Mouse (Mus musculus) MN1 (cell line): ENCODE measurements around the gene Grk5.
A peak's percentile ranks its signal among the peaks of the same experiment; 100 is the strongest.
"Not testable (repeated sequence)": the region's sequence is repeated elsewhere in the genome, so short reads cannot be mapped to it uniquely, and the experiment has no call there.

Experiments
- DNase-seq: peaks from one replicate; pipeline ENCODE4 v3.0.0-alpha.2; 2016; ENCODE audit warnings: low spot score

Grk5 gene

DNA sequence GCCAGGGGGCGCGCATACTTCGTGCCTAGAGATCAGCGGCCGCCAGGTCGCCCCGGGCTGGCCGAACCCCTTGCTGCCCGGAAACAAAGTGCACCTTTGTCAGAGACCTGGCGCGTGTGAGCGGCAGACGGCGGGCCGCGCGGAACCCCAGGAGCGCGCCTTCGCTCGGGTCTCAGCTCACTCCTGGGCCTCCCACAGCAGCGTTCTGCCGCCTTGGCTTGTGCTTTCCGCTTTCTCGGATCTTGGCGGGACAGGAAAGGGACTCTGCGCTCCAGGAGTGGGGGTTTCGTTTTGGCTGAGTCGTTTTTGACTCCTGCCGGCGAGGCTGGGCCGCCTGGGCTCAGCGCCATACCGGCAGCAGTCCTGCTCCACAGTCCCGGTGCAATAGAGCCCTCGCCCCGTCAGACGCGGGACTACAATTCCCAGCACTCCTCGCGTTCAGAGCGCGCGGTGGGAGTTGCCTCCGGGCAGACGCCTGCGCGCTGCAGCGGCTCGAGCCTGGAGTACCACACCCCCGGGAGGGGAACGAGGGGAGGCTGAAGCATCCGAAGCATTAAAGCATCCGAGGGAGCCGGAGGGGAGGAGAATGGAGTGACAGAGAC is at the start of gene Grk5:
Gene Grk5 (plus strand): TSS at position 36 of the 602 bp plus-strand sequence.
- DNase-seq: peak; percentile 96

- DNase-seq: no peak
These were observed 46.2 kb upstream of the Grk5 start for GRCm38 (mm10) chr19:60843324-60843723.

GRCm38 (mm10) chr19:60845731-60846130 is 43.8 kb upstream of the Grk5 start:
- no peak for DNase-seq

- DNase-seq: peak; percentile 81
These were observed 28.5 kb upstream of the Grk5 start, which contains the start of gene Sfxn4 for GRCm38 (mm10) chr19:60860868-60861700. Gene Sfxn4, minus strand, starts transcription at chr19:60861479.

GRCm38 (mm10) chr19:60866169-60866568 is 23.4 kb upstream of the Grk5 start:
- DNase-seq: not testable (repeated sequence)

GRCm38 (mm10) chr19:60870489-60870888 is 19.1 kb upstream of the Grk5 start:
- no peak for DNase-seq

DNA sequence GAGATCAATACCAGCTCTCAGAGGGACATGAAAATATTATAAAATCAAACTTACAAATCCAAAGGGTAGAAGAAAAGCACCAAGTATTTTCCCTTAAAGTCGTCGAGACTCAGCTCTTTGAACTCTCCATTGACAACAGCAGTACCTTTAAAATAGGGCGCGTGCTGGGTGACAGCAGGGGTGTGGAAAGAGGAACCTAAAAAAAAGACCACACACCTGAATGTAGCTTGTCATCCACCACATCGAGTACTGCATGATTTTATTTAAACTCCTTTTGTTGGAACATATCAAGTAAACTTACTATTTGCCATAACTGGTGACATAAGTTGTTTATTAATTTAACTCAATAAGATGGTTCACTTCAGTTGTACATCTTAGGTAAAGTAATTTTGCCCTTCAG is 18.2 kb upstream of the Grk5 start:
- no peak for DNase-seq

GRCm38 (mm10) chr19:60872272-60872671 is 17.3 kb upstream of the Grk5 start:
- DNase-seq: no peak

- DNase-seq: no peak
These were observed 16.0 kb upstream of the Grk5 start for GRCm38 (mm10) chr19:60873501-60873900.

GRCm38 (mm10) chr19:60874064-60874694 is 15.4 kb upstream of the Grk5 start, which contains the start of gene Prdx3:
Gene Prdx3, minus strand, starts transcription at chr19:60874556.
- DNase-seq: peak; percentile 95

- DNase-seq: peak; percentile 69
These were observed 6.4 kb upstream of the Grk5 start for GRCm38 (mm10) chr19:60883129-60883528.

DNA sequence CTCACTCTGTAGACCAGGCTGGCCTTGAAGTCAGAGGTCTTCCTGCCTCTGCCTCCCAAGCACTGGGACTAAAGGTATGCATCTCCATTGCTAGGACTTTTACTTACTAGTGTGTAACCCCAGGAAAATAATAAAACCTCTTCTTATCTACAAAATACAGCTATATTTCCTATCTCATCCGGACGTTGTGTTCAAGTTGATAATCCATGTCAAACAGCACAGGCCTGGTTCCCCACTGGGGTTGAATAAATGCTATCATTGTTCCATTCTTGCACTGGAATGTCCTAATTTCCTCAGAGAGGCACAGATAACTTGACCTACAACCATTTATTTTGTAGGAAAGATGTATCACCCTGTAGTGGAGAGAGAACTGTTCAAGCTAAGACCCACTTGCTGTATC is 1.9 kb upstream of the Grk5 start:
- DNase-seq: no peak

- DNase-seq: peak; percentile 78
These were observed 342 bp upstream of the Grk5 start for GRCm38 (mm10) chr19:60889101-60889713.

DNA sequence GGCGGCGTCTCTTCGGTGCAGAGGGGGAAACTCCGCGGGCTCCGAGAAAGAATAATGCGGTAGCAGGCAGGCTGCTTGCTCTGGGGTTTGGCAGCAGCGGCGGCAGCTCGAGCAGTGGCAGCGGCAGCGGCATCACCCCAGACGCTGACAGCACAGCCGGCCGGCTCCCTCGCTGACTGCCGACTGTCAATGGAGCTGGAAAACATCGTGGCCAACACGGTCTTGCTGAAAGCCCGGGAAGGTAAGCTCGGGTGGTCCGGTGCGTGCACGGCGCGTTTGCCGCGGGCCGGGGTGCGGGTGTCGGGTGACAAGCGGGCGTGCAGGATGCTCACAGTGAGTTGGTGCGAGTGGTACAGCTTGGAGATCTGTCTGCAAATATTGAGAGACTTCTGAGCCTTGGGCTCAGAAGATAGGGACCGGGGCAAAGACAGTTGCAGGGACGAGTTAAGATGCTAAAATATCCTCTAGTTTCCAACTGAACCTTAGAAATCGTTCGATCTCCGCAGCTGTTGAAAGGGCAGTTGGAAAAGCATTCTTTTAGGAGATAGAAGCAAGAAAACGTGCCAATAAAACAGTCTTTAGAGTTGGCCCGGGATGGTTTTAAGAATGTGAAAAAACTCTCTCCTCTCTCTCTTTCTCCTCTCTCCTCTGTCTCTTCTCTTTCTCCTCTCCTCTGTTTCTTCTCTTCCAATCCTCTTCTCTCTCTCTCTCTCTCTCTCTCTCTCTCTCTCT is 1.0 kb downstream of the Grk5 start:
- DNase-seq: peak; percentile 67

DNA sequence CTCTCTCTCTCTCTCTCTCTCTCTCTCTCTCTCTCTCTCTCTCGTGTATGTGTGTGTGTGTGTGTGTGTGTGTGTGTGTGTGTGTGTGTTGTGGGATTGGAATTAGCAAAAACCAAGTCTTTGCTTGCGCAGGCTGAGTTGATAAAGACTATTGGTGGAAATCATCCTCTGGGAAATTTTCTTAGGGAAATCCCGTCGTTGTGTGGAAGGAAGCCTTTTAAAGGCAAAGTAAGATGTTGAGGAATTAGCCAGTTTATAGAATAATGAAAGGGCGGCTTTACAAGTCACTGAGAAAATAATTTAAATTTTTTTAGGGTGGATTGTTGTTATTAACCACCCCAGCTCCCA is 1.5 kb downstream of the Grk5 start:
- no peak for DNase-seq

- DNase-seq: peak; percentile 74
These were observed 2.5 kb downstream of the Grk5 start for GRCm38 (mm10) chr19:60891934-60892547.

- no peak for DNase-seq
These were observed 5.8 kb downstream of the Grk5 start for GRCm38 (mm10) chr19:60895251-60895880.

DNA sequence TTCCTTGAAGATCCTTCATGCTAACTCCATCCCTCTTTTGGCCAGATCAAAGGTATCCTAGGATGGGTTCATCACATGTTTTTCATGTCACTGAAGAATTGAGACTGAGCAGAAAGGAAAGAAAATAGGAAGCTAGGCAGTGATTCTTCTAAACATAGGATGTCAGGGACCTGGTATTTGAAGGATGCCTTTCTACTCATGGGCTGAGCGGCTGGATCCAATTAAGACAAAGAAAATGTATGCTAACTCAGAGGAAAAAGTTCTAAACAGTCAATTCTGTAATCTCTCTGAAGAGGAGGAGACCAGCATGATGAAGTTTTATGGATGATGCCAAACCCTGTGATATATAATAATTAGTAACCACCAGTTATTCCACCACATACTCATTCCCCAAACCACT is 13.6 kb downstream of the Grk5 start:
- DNase-seq: no peak

DNA sequence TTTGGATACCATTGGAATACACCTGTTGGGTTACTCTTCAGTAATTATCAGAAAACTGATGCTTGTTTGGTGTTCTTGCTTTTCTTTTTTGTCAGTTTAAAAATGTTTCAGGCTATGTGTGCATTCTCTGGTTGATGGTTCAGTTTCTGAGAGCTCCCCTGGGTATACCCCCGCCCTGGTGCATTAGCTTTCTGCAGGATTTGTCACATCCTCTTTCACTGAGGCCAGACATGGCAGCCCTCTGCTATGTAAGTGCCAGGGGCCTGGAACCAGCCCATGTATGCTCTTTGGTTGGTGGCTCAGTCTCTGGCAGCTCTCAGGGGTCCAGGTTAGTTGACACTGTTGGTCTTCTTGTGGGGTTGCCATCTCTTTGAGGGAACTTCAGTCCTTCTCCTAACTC is 14.4 kb downstream of the Grk5 start:
- DNase-seq: no peak

DNA sequence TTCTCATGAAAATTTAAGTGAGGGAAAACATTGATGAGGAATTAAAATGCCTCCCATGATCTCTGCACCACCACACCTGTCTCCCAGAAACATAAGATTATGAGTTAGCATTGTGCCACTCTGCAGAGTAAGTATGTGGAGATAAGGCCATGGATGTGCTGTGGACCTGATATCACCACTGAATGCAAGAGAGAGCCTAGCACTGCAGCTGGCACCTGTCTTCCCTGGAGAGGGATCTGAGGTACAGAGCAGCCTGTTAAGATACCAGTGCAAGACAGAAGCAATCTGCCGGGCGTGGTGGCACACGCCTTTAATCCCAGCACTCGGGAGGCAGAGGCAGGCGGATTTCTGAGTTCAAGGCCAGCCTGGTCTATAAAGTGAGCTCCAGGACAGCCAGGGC is 15.9 kb downstream of the Grk5 start:
- no peak for DNase-seq

- no peak for DNase-seq
These were observed 20.8 kb downstream of the Grk5 start for GRCm38 (mm10) chr19:60910304-60910703.
